Mouse (Mus musculus) MEL (cell line): ENCODE measurements around the gene Gm20388. TPM values are rescaled to one million over a fixed set of nuclear protein-coding genes. Genes with fewer than 3 reads are reported as not detected.
A peak's percentile ranks its signal among the peaks of the same experiment; 100 is the strongest.

Experiments used
- DNase-seq: peaks from one replicate; pipeline ENCODE4 v3.0.0; 2011; ENCODE audit warnings: low read depth, low spot score
- H3K27ac ChIP-seq: 2 replicates; pipeline ENCODE4 v1.5.1; 2012; ENCODE audit warnings: low read depth, mild to moderate bottlenecking, control low read depth, low read length, moderate library complexity; ENCODE audit not compliant: control insufficient read depth
- H3K27me3 ChIP-seq, 2 experiments: fragments of 150-350 bp in 1 of 2; sonication (generic) in 1 of 2; 2 replicates each; pipeline ENCODE4 v1.6.1; 2012; ENCODE audit warnings: low read length in 2 of 2, mild to moderate bottlenecking in 2 of 2, improper control_type of control experiment in 1 of 2, moderate library complexity in 1 of 2; ENCODE audit not compliant: insufficient read depth in 2 of 2, control insufficient read depth in 1 of 2
- H3K36me3 ChIP-seq, 2 experiments: 2 replicates each; pipeline ENCODE4 v1.6.1; 2012 to 2014; ENCODE audit warnings: low read length in 2 of 2, improper control_type of control experiment in 1 of 2, inconsistent platforms in 1 of 2, mild to moderate bottlenecking in 1 of 2; ENCODE audit not compliant: insufficient read depth in 2 of 2, control insufficient read depth in 1 of 2
- H3K4me1 ChIP-seq, 2 experiments: fragments of 150-350 bp in 1 of 2; sonication (generic) in 1 of 2; 2 replicates each; pipeline ENCODE4 v1.6.1; 2012; ENCODE audit warnings: low read length in 2 of 2, improper control_type of control experiment in 1 of 2, mild to moderate bottlenecking in 1 of 2; ENCODE audit not compliant: insufficient read depth in 2 of 2, control insufficient read depth in 1 of 2
- H3K4me3 ChIP-seq, 2 experiments: fragments of 150-350 bp in 1 of 2; sonication (generic) in 1 of 2; 2 replicates each; pipeline ENCODE4 v1.5.1; 2012; ENCODE audit warnings: low read depth in 2 of 2, low read length in 2 of 2, mild to moderate bottlenecking in 2 of 2, moderate library complexity in 2 of 2, control low read depth in 1 of 2, improper control_type of control experiment in 1 of 2; ENCODE audit not compliant: control insufficient read depth in 1 of 2, insufficient read depth in 1 of 2
- H3K79me2 ChIP-seq: 2 replicates; pipeline ENCODE4 v1.6.1; 2012; ENCODE audit warnings: mild to moderate bottlenecking, low read length, moderate library complexity; ENCODE audit not compliant: control insufficient read depth, poor library complexity, insufficient read depth
- H3K9ac ChIP-seq: 2 replicates; pipeline ENCODE4 v1.6.1; 2012; ENCODE audit warnings: low read depth, mild to moderate bottlenecking, control low read depth, low read length, moderate library complexity; ENCODE audit not compliant: control insufficient read depth, poor library complexity, severe bottlenecking
- H3K9me3 ChIP-seq: fragments of 150-350 bp; sonication (generic); replicated peaks from 2 replicates; pipeline ENCODE4 v1.6.1; 2012; ENCODE audit warnings: mild to moderate bottlenecking, low read length, improper control_type of control experiment, moderate library complexity; ENCODE audit not compliant: insufficient read depth
- BHLHE40 ChIP-seq: IDR thresholded peaks from 2 replicates; pipeline ENCODE4 v1.6.1; 2012; ENCODE audit warnings: low read depth, mild to moderate bottlenecking, inconsistent platforms, low read length, improper control_type of control experiment, borderline replicate concordance
- CHD1 ChIP-seq: IDR thresholded peaks from 2 replicates; pipeline ENCODE4 v1.6.1; 2012; ENCODE audit warnings: low read depth, mild to moderate bottlenecking, inconsistent platforms, low read length, improper control_type of control experiment
- CHD2 ChIP-seq: IDR thresholded peaks from 2 replicates; pipeline ENCODE4 v1.6.1; 2011; ENCODE audit warnings: low read length, improper control_type of control experiment
- CTCF ChIP-seq, 3 experiments: IDR thresholded peaks in 2 of 3; conservative IDR thresholded peaks in 1 of 3; 2 replicates each; pipeline ENCODE4 v1.5.1; 2011 to 2012; ENCODE audit warnings: low read length in 3 of 3, low read depth in 2 of 3, mild to moderate bottlenecking in 2 of 3, improper control_type of control experiment in 1 of 3, inconsistent platforms in 1 of 3, mixed read lengths in 1 of 3, moderate library complexity in 1 of 3; ENCODE audit not compliant: control insufficient read depth in 1 of 3, insufficient read depth in 1 of 3, poor library complexity in 1 of 3, severe bottlenecking in 1 of 3
- E2F4 ChIP-seq: IDR thresholded peaks from 2 replicates; pipeline ENCODE4 v1.6.1; 2011; ENCODE audit warnings: low read depth, low read length, improper control_type of control experiment, borderline replicate concordance
- ELF1 ChIP-seq: IDR thresholded peaks from 2 replicates; pipeline ENCODE4 v1.6.1; 2014; ENCODE audit warnings: low read depth, mild to moderate bottlenecking, inconsistent platforms, low read length, improper control_type of control experiment, moderate library complexity
- ETS1 ChIP-seq: IDR thresholded peaks from 2 replicates; pipeline ENCODE4 v1.6.1; 2012; ENCODE audit warnings: low read depth, mild to moderate bottlenecking, inconsistent platforms, low read length, improper control_type of control experiment, moderate library complexity
- GABPA ChIP-seq: IDR thresholded peaks from 2 replicates; pipeline ENCODE4 v1.6.1; 2012; ENCODE audit warnings: low read depth, mild to moderate bottlenecking, inconsistent platforms, low read length, improper control_type of control experiment, moderate library complexity
- GATA1 ChIP-seq: IDR thresholded peaks from 2 replicates; pipeline ENCODE4 v1.6.1; 2011; ENCODE audit warnings: low read depth, low read length, improper control_type of control experiment
- HCFC1 ChIP-seq: IDR thresholded peaks from 2 replicates; pipeline ENCODE4 v1.6.1; 2012; ENCODE audit warnings: low read depth, mild to moderate bottlenecking, inconsistent platforms, low read length, improper control_type of control experiment, moderate library complexity
- KAT2A ChIP-seq: conservative IDR thresholded peaks from 2 replicates; pipeline ENCODE4 v1.6.1; 2012; ENCODE audit warnings: low read depth, low read length, improper control_type of control experiment, inconsistent platforms
- MAFK ChIP-seq: IDR thresholded peaks from 2 replicates; pipeline ENCODE4 v1.6.1; 2011; ENCODE audit warnings: low read depth, mild to moderate bottlenecking, low read length, improper control_type of control experiment, borderline replicate concordance
- MAZ ChIP-seq: IDR thresholded peaks from 2 replicates; pipeline ENCODE4 v1.6.1; 2012; ENCODE audit warnings: low read depth, mild to moderate bottlenecking, inconsistent platforms, low read length, improper control_type of control experiment
- MXI1 ChIP-seq: IDR thresholded peaks from 2 replicates; pipeline ENCODE4 v1.6.1; 2011; ENCODE audit warnings: mild to moderate bottlenecking, low read depth, low read length, improper control_type of control experiment
- MYB ChIP-seq: IDR thresholded peaks from 2 replicates; pipeline ENCODE4 v1.6.1; 2011; ENCODE audit warnings: mild to moderate bottlenecking, low read depth, low read length, improper control_type of control experiment
- MYC ChIP-seq: IDR thresholded peaks from 2 replicates; pipeline ENCODE4 v1.6.1; 2011; ENCODE audit warnings: low read depth, mild to moderate bottlenecking, low read length, improper control_type of control experiment, moderate library complexity
- NRF1 ChIP-seq: IDR thresholded peaks from 2 replicates; pipeline ENCODE4 v1.6.1; 2014; ENCODE audit warnings: low read depth, mild to moderate bottlenecking, inconsistent platforms, low read length, improper control_type of control experiment, moderate library complexity; ENCODE audit not compliant: poor library complexity, insufficient read depth, severe bottlenecking
- POLR2A ChIP-seq, 2 experiments: IDR thresholded peaks; 2 replicates each; pipeline ENCODE4 v1.6.1; 2011 to 2012; ENCODE audit warnings: low read length in 2 of 2, mild to moderate bottlenecking in 2 of 2, control low read depth in 1 of 2, improper control_type of control experiment in 1 of 2, low read depth in 1 of 2, moderate library complexity in 1 of 2; ENCODE audit not compliant: control insufficient read depth in 1 of 2, insufficient read depth in 1 of 2, poor library complexity in 1 of 2
- POLR2AphosphoS2 ChIP-seq: IDR thresholded peaks from 2 replicates; pipeline ENCODE4 v1.6.1; 2011; ENCODE audit warnings: low read length, improper control_type of control experiment
- RCOR1 ChIP-seq: IDR thresholded peaks from 2 replicates; pipeline ENCODE4 v1.6.1; 2012; ENCODE audit warnings: low read depth, mild to moderate bottlenecking, inconsistent platforms, low read length, improper control_type of control experiment
- SIN3A ChIP-seq: IDR thresholded peaks from 2 replicates; pipeline ENCODE4 v1.6.1; 2012; ENCODE audit warnings: low read length, improper control_type of control experiment, inconsistent platforms
- SMC3 ChIP-seq: IDR thresholded peaks from 2 replicates; pipeline ENCODE4 v1.6.1; 2011; ENCODE audit warnings: low read depth, low read length, improper control_type of control experiment
- TAL1 ChIP-seq: IDR thresholded peaks from 2 replicates; pipeline ENCODE4 v1.6.1; 2012; ENCODE audit warnings: mild to moderate bottlenecking, inconsistent platforms, low read length, moderate library complexity, mixed read lengths
- TBP ChIP-seq: IDR thresholded peaks from 2 replicates; pipeline ENCODE4 v1.8.0; 2011; ENCODE audit warnings: low read depth, low read length, improper control_type of control experiment
- TCF12 ChIP-seq: IDR thresholded peaks from 2 replicates; pipeline ENCODE4 v1.6.1; 2014; ENCODE audit warnings: low read depth, mild to moderate bottlenecking, inconsistent platforms, low read length, improper control_type of control experiment, moderate library complexity
- USF2 ChIP-seq, 2 experiments: IDR thresholded peaks; 2 replicates each; pipeline ENCODE4 v1.6.1; 2011 to 2012; ENCODE audit warnings: improper control_type of control experiment in 2 of 2, low read length in 2 of 2, borderline replicate concordance in 1 of 2, inconsistent platforms in 1 of 2, low read depth in 1 of 2, mild to moderate bottlenecking in 1 of 2; ENCODE audit not compliant: insufficient read depth in 1 of 2
- ZC3H11A ChIP-seq: IDR thresholded peaks from 2 replicates; pipeline ENCODE4 v1.6.1; 2012; ENCODE audit warnings: low read depth, mild to moderate bottlenecking, inconsistent platforms, low read length, improper control_type of control experiment
- ZMIZ1 ChIP-seq: IDR thresholded peaks from 2 replicates; pipeline ENCODE4 v1.6.1; 2012; ENCODE audit warnings: low read depth, mild to moderate bottlenecking, inconsistent platforms, low read length, improper control_type of control experiment, moderate library complexity
- ZNF384 ChIP-seq: IDR thresholded peaks from 2 replicates; pipeline ENCODE4 v1.6.1; 2012; ENCODE audit warnings: low read depth, mild to moderate bottlenecking, inconsistent platforms, low read length, improper control_type of control experiment
- polyA plus RNA-seq, 2 experiments: library from polyadenylated mRNA; stranded (reverse) in 1 of 2; unstranded in 1 of 2; fragments of >175 nt in 1 of 2; fragments of >200 nt in 1 of 2; gene quantifications; 2 replicates each; pipeline versions ENCODE4 v1.2.1 to v1.2.4; 2012; ENCODE audit warnings: low replicate concordance in 2 of 2, low read depth in 1 of 2; ENCODE audit not compliant: insufficient read length in 2 of 2, insufficient read depth in 1 of 2, missing spikeins in 1 of 2
- total RNA-seq: library from RNA; depleted of rRNA; stranded (reverse); fragments of 300-350 nt; gene quantifications from 2 replicates; pipeline ENCODE4 v1.2.3, GENCODE M21; 2012

Gm20388 gene
- total and polyA plus RNA-seq, 3 experiments = 11.1 to 17.8 TPM; not detected in 1

- Histone ChIP-seq H3K4me3 (no peak overlapping the region), H3K36me3 (peaks cover 20 to 57% of the 10 kb centered on the region in 2 experiments), H3K27ac (no peak overlapping the region), H3K9me3 (no peaks in the 10 kb centered on the region), H3K9ac (peak overlapping the region; percentile 7), H3K4me1 (peaks cover 22 to 58% of the 10 kb centered on the region in 2 experiments), H3K79me2 (peaks cover 100% of the 10 kb centered on the region)
- DNase-seq = no peak
- TF ChIP-seq TCF12 = no peak
- no peak for TF ChIP-seq SMC3
- TF ChIP-seq POLR2AphosphoS2 = no peak
- no peak for TF ChIP-seq TAL1
- TF ChIP-seq BHLHE40 = no peak
- TF ChIP-seq ZMIZ1 = no peak
- TF ChIP-seq MYB = no peak
- no peak for TF ChIP-seq CHD2
- TF ChIP-seq ETS1 = no peak
- TF ChIP-seq ZNF384 = no peak
- TF ChIP-seq MYC = no peak
- TF ChIP-seq, all 39 proteins: peak for 0
- no peaks in the 10 kb centered on the region for H3K27me3 ChIP-seq
Observed at GRCm38 (mm10) chr8:121901498-121902236, 1991.0 kb downstream of the Gm20388 start.

DNA sequence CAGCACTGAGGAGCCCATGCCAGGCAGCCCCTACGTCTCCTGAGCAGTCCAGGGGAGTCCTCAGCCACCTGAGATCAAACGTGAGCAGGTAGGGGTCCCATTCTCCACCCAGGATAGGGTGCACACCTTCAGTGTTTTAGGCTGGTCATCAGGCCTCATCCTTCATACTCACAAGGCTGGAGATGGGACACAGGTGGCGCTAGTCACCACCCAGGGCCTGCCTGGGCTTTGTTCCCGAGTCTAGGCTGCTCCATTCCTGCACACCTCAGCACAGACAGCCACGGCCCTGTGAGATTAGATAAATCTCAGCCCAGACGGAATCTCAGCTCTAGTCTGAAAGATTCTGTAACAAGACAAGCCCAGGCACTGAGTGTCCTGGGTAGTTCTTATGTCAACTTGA, 1993.3 kb downstream of the Gm20388 start:
- no peak for TF ChIP-seq MAZ
- TF ChIP-seq TBP = no peak
- no peak for TF ChIP-seq CHD1
- TF ChIP-seq USF2 (IDR thresholded peaks at IDR 0.05; ENCODE audit: borderline replicate concordance in 1 of 2, insufficient read depth in 1 of 2, low read depth in 1 of 2, low read length in 2 of 2) = no peak
- TF ChIP-seq KAT2A = no peak
- TF ChIP-seq GATA1 = no peak
- peak; percentile 96 for TF ChIP-seq RCOR1
- no peak for TF ChIP-seq ELF1
- TF ChIP-seq MYC = no peak
- no peak for TF ChIP-seq ZMIZ1
- 0 out of 2 replicates have a peak, but pooled peaks have one; percentile 1 for TF ChIP-seq SMC3
- peak; percentile 60; the same call in 1 of the 2 replicates for TF ChIP-seq MXI1
- no peak for TF ChIP-seq GABPA
- no peak for TF ChIP-seq TAL1
- TF ChIP-seq E2F4 = no peak
- no peak for TF ChIP-seq SIN3A
- TF ChIP-seq CTCF (IDR thresholded peaks at IDR 0.05 in 2 of 3, conservative IDR thresholded peaks at IDR 0.05 in 1 of 3; ENCODE audit: control insufficient read depth in 1 of 3, insufficient read depth in 1 of 3, low read depth in 2 of 3, low read length in 3 of 3, poor library complexity in 1 of 3, severe bottlenecking in 1 of 3) = peak in 2 of 3 experiments; percentile 36 to 55; a peak in 5 of 6 replicates
- no peak for TF ChIP-seq POLR2AphosphoS2
- TF ChIP-seq MYB = no peak
- TF ChIP-seq MAFK = no peak
- TF ChIP-seq POLR2A (IDR thresholded peaks at IDR 0.05; ENCODE audit: control insufficient read depth in 1 of 2, insufficient read depth in 1 of 2, low read depth in 1 of 2, low read length in 2 of 2, poor library complexity in 1 of 2) = no peak; a peak in 1 of 4 replicates
- TF ChIP-seq NRF1 = no peak
- no peak for TF ChIP-seq ZC3H11A
- TF ChIP-seq HCFC1 = no peak
- TF ChIP-seq ZNF384 = no peak
- TF ChIP-seq ETS1 = no peak
- TF ChIP-seq, all 39 proteins: peak for 4
- Histone ChIP-seq H3K4me1 (peaks cover 12 to 51% of the 10 kb centered on the region in 2 experiments), H3K79me2 (peaks cover 85% of the 10 kb centered on the region), H3K27me3 (no peaks in the 10 kb centered on the region), H3K36me3 (peaks cover 9 to 47% of the 10 kb centered on the region in 2 experiments), H3K9ac (peak overlapping the region; percentile 93), H3K4me3 (peak overlapping the region; percentile 93 to 96), H3K27ac (no peak overlapping the region), H3K9me3 (no peaks in the 10 kb centered on the region)
- DNase-seq = no peak
